Mouse (Mus musculus): ENCODE measurements at regions not wholly inside any gene's neighbourhood (a gene's known extent, or its start where the extent isn't known, plus 50 kb on each side); places are given as distances from the start of the nearest gene placed in this dataset.

DNA sequence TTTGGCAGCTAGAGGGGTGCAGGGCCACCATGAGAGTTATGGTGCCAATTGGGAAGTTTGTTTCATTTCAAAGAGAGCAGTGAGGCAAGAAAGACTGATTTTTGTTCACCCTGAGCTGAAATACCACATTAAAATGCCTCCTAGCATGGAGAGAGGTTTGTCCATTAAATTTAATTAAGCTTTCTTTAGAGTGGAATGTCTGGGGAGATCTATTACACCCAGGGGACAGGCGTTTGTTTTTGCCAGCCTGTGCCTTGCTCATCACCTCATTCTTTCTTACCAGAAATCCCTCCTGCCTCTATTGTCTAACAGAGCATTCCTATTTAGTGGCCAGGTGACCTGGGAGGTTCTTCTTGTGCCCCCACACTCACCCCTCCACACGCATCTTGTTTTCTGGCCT lies 55.2 kb upstream of the Rcn1 start:
- TF ChIP-seq POLR2A (IDR thresholded peaks at IDR 0.05; ENCODE audit: low read depth, low read length) (no peak), CTCF (IDR thresholded peaks at IDR 0.05; ENCODE audit: borderline replicate concordance, insufficient read depth, low read length) (no peak)

Measured in embryonic fibroblast, embryonic 13.5 days (primary cell).